Mouse (Mus musculus) embryonic fibroblast, embryonic 13.5 days (primary cell): ENCODE measurements around the gene Gss.

ENCODE experiments used
- CTCF ChIP-seq: IDR thresholded peaks from 2 replicates; pipeline ENCODE4 v1.5.1; 2011; ENCODE audit warnings: mild to moderate bottlenecking, control low read depth, low read length, moderate library complexity, borderline replicate concordance; ENCODE audit not compliant: insufficient read depth
- POLR2A ChIP-seq: IDR thresholded peaks from 2 replicates; pipeline ENCODE4 v1.6.1; 2011; ENCODE audit warnings: low read depth, mild to moderate bottlenecking, control low read depth, low read length, moderate library complexity

GRCm38 (mm10) chr2:155589521-155589920, 3.1 kb downstream of the Gss start:
- TF ChIP-seq CTCF = no peak
- no peak for TF ChIP-seq POLR2A
